Mouse (Mus musculus) gastrocnemius, postnatal 10 days (tissue): ENCODE results near the gene Zfp362. TPM values are rescaled to one million over a fixed set of nuclear protein-coding genes. Genes with fewer than 3 reads are reported as not detected.

ENCODE experiments used
- DNase-seq: peaks from one replicate; pipeline ENCODE4 v3.0.0; 2021; ENCODE audit warnings: mixed read lengths
- total RNA-seq, 2 experiments: library from RNA; stranded (reverse); gene quantifications; 2 replicates each; pipeline ENCODE4 v1.2.3; 2021

The Zfp362 gene
- total RNA-seq, 2 experiments from 2014 or later = 18.0 to 18.8 TPM

- DNase-seq = no peak
Measured at GRCm38 (mm10) chr4:128801675-128802465, 4.0 kb downstream of the Zfp362 start.

DNA sequence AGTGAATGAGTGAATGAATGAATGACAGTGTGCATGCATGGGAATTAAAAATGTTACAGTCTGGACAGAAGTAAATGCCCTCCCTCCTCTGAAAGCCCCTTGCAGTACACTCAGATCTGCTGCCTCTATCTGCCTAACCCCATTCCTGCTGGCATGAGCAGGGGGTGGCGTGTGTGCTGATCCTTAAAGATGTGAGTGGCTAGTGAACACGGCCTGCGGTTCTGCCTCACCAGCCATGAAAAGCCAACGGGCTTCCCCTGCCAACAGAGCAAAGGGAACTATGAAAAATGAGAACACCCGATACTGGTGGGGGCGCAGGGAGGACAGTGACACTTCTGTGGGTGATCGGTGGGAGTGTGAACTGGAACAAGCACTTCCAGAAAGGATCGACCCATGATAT lies 9.1 kb downstream of the Zfp362 start:
- no peak for DNase-seq

- no peak for DNase-seq
Measured at GRCm38 (mm10) chr4:128795596-128795995, 10.2 kb downstream of the Zfp362 start.

DNA sequence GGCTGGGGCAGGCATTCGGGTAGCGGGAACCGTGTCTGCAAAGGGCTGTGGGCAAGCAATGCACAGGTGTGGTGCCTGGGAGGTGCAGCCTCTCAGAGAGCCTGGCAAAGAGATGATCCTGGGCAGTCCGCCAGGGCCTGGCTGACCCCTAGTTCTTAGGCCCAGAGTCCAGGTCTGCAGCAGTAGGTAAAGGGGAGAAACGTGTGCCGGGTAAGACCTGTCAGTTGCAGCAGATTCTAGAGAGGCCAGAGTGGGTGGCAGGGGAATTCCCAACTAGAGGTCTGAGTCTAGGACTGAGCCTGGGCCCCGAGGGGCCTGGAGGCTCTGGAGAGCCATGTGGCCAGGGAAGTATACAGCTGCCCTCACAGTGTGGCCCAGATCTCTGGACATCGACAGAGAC lies 11.6 kb downstream of the Zfp362 start:
- no peak for DNase-seq

DNA sequence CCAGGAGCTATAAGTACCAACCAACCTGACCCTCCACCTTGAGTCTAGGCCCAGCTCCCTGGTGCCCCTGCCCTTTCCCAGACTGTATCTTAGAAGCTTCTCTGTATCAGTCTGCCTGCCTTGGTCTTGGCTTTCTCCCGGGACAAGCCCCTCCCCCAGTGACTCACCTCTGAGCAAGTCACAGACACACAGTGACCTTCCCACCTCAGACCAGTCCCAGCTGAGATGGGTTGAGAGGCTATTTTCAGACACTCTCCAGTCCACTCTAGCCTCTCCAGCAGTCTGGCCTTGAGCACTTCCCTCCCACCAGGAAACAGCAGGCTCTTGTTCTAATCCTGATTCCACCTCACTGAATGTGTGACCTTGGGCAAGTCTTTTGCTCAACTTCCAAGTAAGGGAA lies 12.1 kb downstream of the Zfp362 start:
- no peak for DNase-seq

- DNase-seq = no peak
Measured at GRCm38 (mm10) chr4:128789646-128790045, 16.2 kb downstream of the Zfp362 start.

DNA sequence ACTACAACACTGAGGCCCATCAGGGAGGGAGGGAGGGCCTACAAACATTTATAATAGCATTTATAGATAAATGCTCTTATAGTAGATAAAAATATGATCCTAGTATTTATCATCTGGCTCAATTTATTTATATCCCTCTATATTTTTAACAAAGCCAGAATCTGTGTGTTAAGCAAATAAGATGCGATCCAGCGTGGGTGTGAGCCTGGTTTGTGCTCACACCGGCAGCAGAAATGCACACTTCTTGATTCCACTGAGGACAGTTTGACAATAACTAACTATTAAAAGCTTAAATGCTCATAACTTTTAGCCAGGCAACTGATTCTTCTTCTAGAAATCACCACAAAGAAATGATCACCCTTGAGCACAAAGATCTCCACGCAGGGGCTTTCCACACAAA lies 17.7 kb downstream of the Zfp362 start:
- DNase-seq = no peak

- DNase-seq = no peak
Measured at GRCm38 (mm10) chr4:128787023-128787939, 18.6 kb downstream of the Zfp362 start.

DNA sequence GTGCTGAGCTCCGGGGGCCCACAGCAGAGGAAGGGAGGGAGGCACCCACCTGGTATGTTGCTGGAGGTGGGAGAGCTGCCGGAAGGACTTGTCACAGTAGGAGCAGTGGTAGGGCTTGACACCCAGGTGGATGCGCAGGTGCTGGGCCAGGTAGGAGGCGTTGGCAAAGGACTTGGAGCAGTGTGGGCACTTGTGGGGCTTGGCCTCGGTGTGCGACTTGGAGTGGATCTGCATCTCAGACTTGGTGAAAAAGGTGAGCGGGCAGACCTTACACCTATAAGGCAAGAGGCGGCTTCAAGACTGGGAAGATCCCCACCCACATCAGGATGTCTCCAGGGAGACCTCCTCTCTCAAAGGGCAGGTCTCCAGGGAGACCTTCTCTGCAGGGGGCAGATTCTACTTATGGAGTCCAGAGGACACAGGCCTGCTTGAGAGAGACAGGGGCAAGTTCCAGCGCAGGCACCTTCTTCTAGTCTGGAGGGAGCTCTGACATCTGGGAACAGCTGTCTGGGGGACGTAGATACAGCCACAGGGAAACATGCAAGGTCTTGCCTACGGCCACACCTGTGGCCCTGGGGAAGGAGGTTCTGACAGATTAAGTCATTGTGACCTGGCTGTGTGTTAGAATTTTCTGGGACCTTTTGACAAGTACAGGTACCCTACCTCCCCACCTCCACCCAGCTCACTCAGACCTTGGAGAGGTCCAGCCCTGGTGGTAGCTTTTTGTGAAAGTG lies 19.8 kb downstream of the Zfp362 start:
- DNase-seq = no peak

DNA sequence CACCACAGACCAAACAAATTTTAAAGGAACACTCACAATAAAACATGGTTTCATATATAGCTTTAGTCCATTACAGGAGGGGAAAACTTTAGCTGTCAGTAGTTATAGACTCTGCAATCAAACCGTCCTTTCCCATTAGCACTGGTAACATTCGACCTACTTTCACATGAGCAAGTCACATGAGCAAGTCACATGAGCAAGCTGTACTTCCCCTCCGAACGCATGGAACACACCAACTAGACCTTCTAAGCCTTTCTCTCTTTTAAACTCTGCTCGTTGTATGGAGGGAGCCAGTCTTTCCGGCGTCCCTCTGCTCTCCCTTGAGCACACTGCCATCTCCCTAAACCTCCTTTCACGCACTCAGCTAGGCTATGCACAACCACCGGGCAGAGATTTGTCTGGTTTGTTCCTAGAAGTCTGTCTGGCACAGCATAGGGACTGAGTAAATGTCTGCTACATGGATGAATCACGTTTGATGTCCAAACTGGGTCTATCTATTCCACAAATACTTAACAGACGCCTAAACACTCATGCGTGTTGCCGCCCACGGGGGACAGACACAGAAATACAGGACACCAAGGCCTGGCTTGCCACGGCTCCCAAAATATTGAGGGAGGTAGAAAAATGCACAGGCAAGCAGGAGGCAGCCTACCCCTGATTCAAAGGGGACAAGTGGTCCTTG lies 20.8 kb downstream of the Zfp362 start:
- DNase-seq = no peak

GRCm38 (mm10) chr4:128782645-128783044 lies 23.2 kb downstream of the Zfp362 start:
- no peak for DNase-seq

GRCm38 (mm10) chr4:128782037-128782436 lies 23.8 kb downstream of the Zfp362 start:
- DNase-seq = no peak

DNA sequence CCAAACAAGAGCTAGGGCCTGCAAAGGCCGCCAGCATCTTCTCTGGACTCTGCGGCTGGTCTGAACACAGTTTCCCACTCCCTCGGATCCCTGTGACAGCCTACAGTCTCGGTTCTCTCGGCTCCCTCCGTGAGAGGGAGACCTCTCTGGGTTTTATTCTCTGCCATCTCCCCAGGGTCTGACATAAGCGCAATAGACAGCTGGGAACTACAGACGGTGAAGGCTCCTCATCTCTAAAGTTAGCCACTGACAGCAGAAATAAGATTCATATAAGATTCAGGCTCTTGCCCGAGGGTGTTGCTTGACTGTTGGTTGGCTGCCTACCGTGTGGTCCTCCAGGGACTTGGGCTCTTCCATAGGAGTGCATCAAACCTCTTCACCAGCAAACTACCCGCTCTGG lies 28.3 kb downstream of the Zfp362 start:
- DNase-seq = no peak

GRCm38 (mm10) chr4:128776568-128777289 lies 29.1 kb downstream of the Zfp362 start:
- DNase-seq = peak; percentile 88

- peak; percentile 46 for DNase-seq
Measured at GRCm38 (mm10) chr4:128774467-128774866, 31.4 kb downstream of the Zfp362 start.

DNA sequence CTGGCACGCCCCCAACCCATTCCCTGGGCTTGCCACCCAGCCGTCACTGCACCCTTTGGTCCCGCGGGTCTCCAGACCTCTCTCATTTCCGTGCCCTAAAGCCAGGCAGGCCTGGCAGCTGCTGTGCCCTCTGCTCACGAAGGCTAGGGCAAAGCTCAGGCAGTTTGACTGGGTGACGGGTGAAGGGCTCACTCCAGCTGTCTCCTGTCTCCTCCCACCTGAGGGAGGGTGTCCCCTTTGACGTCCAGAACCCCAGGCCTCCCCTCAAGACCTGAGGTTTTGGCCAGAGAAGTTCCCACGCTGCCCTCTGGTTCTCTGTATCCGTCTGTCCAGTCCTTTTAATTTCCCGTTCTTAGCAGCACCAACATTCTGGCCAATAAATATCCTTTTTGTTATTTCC lies 32.0 kb downstream of the Zfp362 start:
- no peak for DNase-seq

DNA sequence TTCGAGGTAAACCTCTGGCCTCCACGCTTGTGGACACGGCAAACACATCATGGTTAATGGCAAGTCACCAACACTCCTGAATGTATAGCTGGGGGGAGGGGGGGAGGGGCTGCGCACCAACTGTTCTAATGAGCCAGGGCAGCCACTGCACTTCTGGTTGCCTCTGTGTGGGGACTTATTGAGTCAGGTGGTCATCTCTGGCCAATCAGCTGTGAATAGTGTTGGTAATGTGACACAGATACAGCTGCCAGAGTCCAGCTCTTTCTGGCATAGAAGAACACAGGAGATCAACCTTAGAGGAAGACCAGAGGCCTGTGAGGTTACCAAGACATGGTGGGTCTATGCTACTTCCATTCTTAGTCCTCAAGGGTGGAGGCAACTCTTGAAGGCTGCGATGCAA lies 35.1 kb downstream of the Zfp362 start:
- no peak for DNase-seq

GRCm38 (mm10) chr4:128769569-128770355 lies 36.1 kb downstream of the Zfp362 start:
- DNase-seq = no peak

GRCm38 (mm10) chr4:128768120-128768519 lies 37.7 kb downstream of the Zfp362 start:
- no peak for DNase-seq

- no peak for DNase-seq
Measured at GRCm38 (mm10) chr4:128766929-128767328, 38.9 kb downstream of the Zfp362 start.
